In genomic region chr12:15565941-15566784, GRCm38 (mm10) we compare ENCODE assay signal across 7 mouse cellular contexts.
DNase-seq lines count a peak whose midpoint lies in the region; ATAC-seq lines count a peak whose summit lies in the region.

No protein-coding gene starts in this region.

- peak; percentile 97 for ATAC-seq in forebrain, embryonic 13.5 days
- peak; percentile 81 for ATAC-seq in neural tube, embryonic 13.5 days (ENCODE audit: low read depth)

- H3K4me2 ChIP-seq in forebrain, embryonic 13.5 days = no peak overlapping the region
- H3K4me2 ChIP-seq in neural tube, embryonic 13.5 days = no peak overlapping the region

- H3K9ac ChIP-seq in forebrain, embryonic 13.5 days = no peak overlapping the region
- no peak overlapping the region for H3K9ac ChIP-seq in neural tube, embryonic 13.5 days

- H3K27ac ChIP-seq in forebrain, embryonic 13.5 days = peak overlapping the region; percentile 41
- H3K27ac ChIP-seq in neural tube, embryonic 13.5 days (replicated peaks) = peak overlapping the region; percentile 46; the same call in 1 of the 2 replicates

- H3K4me1 ChIP-seq in forebrain, embryonic 13.5 days = peaks cover 7% of the 10 kb centered on the region
- peaks cover 9% of the 10 kb centered on the region; the same call in 1 of the 2 replicates for H3K4me1 ChIP-seq in neural tube, embryonic 13.5 days (replicated peaks)

- H3K36me3 ChIP-seq in forebrain, embryonic 13.5 days (ENCODE audit: poor library complexity, severe bottlenecking) = no peaks in the 10 kb centered on the region
- H3K36me3 ChIP-seq in neural tube, embryonic 13.5 days = no peaks in the 10 kb centered on the region

- H3K27me3 ChIP-seq in forebrain, embryonic 13.5 days = no peaks in the 10 kb centered on the region
- H3K27me3 ChIP-seq in neural tube, embryonic 13.5 days = no peaks in the 10 kb centered on the region

- DNase-seq in right cerebral cortex, adult 18-20 months = peak; percentile 59
- no peak for DNase-seq in right cerebral cortex, postnatal 25 days
- peak; percentile 4 to 18 for DNase-seq in layer of hippocampus, postnatal 10 days (ENCODE audit: low spot score in 2 of 2)
- no peak for DNase-seq in testis, postnatal 10 days (ENCODE audit: low spot score)
- no peak for DNase-seq in natural killer cell, adult 2 months (ENCODE audit: low spot score in 2 of 2)

- no peaks in the 10 kb centered on the region for H3K9me3 ChIP-seq in forebrain, embryonic 13.5 days (replicated peaks)
- no peaks in the 10 kb centered on the region for H3K9me3 ChIP-seq in neural tube, embryonic 13.5 days

- WGBS in forebrain, embryonic 13.5 days = 5% methylated on average over 3 of the region's 3 CpGs
- 16% methylated on average over 3 of the region's 3 CpGs for WGBS in neural tube, embryonic 13.5 days

- H3K4me3 ChIP-seq in forebrain, embryonic 13.5 days = no peak overlapping the region
- no peak overlapping the region for H3K4me3 ChIP-seq in neural tube, embryonic 13.5 days

Comparison
In these comparisons a context has a peak if more than half of its experiments do, and no peak if none do; other contexts are left out.
1. DNase-seq: peak in right cerebral cortex, adult 18-20 months (single experiment) and layer of hippocampus, postnatal 10 days (2 of 2); none in right cerebral cortex, postnatal 25 days (single experiment), testis, postnatal 10 days (single experiment) and natural killer cell, adult 2 months (0 of 2).